Mouse (Mus musculus): ENCODE measurements around the gene Wdr73. TPM values are rescaled to one million over a fixed set of nuclear protein-coding genes. Genes with fewer than 3 reads are reported as not detected.

Wdr73 gene
- total RNA-seq, 2 experiments from 2014 or later, result 2.9 to 4.3 TPM

GRCm38 (mm10) chr7:80897721-80898120 is 3.3 kb downstream of the Wdr73 start:
- intact Hi-C loops (cut with DNase I), result no loop called here
- no peak for DNase-seq

DNA sequence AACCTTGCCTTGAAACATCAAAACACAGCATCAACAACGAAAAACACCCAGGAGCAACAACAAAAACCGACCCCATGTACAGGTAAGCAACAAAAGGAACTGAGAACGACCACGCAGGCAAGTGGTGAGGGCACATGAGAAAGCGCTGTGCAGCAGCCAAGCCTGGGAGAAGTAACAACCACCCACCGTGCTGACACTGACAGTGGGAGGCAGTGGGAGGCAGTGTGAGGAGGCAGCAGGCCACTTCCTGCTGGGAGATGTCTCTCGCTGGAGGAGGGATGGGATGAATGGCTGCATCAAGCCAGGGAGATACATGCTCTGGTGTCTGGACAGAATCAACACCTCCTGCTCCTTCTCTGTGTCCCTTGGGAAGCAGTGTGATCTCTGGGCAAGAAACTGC is 3.9 kb downstream of the Wdr73 start:
- DNase-seq, result no peak
- intact Hi-C loops (cut with DNase I), result no loop called here

DNA sequence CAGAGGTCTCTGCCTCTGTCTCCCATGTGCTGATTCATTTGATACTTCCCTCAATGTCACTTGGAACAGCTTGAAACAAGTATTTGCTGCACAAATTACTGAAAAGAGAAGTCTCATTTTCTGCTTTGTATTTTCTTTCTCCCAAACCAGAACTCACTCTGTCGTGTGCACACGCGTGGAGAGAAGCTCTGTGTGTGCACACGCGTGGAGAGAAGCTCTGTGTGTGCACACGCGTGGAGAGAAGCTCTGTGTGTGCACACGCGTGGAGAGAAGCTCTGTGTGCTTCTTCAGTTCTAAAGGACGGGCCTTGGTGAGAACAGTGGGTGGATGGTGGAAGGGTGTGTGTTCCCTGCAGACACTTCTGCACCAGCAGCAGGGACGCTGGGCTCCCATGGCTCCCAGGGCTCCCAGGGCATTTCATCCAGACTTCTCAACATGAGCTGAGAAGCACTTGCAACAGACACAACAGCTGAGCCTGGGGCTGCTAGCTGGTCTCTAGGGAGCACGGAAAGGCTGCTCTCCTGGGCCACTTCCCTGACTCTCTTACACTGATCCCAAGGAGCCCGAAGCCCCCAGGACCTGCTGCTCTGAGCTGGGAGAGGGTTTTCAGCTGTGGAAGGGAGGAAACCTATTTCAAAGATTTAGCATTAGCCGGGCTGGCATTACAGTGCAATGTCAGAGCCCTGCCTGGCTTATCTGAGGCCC is 6.1 kb downstream of the Wdr73 start:
- DNase-seq, result no peak
- intact Hi-C loops (cut with DNase I), result loop anchor here (5.0 kb wide), 1 partner anchor 242 kb away; no protein-coding TSS in a partner anchor

DNA sequence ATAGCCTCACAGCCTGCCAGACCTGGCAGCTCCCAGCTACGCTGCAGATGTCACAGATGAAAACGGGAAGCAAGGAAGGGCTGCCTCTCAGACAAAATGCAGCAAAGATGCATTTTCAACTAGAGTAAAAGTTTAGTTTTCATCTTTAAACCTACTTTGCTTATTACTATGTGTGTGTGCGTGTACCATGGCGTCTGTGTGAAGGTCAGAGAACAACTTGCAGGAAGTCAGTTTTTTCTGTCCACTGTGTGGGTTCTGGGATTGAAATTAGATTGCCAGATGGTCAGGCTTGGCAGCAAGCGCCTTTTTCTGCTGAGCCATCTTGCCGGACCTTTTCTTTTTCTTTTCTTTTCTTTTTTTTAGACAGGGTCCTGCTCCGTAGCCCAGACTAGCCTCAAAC is 6.9 kb downstream of the Wdr73 start:
- DNase-seq, result no peak
- intact Hi-C loops (cut with DNase I), result loop anchor here (5.0 kb wide), 1 partner anchor 243 kb away; no protein-coding TSS in a partner anchor

DNA sequence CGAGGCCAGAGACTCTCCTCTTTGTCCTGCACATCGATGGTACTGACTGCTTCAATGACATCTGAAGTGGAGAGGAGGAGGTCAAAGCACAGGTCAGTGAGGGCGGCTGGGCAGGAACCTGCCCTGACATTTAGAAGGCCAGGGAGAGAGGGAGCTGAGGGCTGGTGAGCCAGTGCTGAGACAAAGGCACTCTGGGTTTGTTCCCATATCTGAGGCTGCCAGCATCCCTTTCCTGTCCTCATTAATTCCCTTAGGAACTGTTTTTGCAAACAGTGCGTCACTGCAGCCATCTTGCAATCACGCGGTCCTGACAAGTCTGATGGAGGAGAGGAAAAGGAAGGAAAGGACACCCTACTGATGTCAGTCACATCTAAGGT is 7.3 kb downstream of the Wdr73 start:
- intact Hi-C loops (cut with DNase I), result loop anchor here (5.0 kb wide), 1 partner anchor 244 kb away; no protein-coding TSS in a partner anchor
- DNase-seq, result no peak

- intact Hi-C loops (cut with DNase I), result loop anchor here (5.0 kb wide), 1 partner anchor 244 kb away; no protein-coding TSS in a partner anchor
- DNase-seq, result no peak
These were observed 7.8 kb downstream of the Wdr73 start for GRCm38 (mm10) chr7:80893086-80893752.

GRCm38 (mm10) chr7:80889841-80890241 is 11.2 kb downstream of the Wdr73 start:
- intact Hi-C loops (cut with DNase I), result loop anchor here (5.0 to 10.0 kb wide), 3 partner anchors 42 to 425 kb away; no protein-coding TSS in a partner anchor
- no peak for DNase-seq

- peak in 1 of 2 experiments; percentile 56 for DNase-seq
- intact Hi-C loops (cut with DNase I), result loop anchor here (5.0 to 10.0 kb wide), 2 partner anchors 43 to 426 kb away; no protein-coding TSS in a partner anchor
These were observed 12.0 kb downstream of the Wdr73 start for GRCm38 (mm10) chr7:80889021-80889511.

- no peak for DNase-seq
- intact Hi-C loops (cut with DNase I), result loop anchor here (5.0 to 10.0 kb wide), 2 partner anchors 44 to 426 kb away; no protein-coding TSS in a partner anchor
These were observed 12.5 kb downstream of the Wdr73 start for GRCm38 (mm10) chr7:80888595-80888994.

- intact Hi-C loops (cut with DNase I), result loop anchor here (5.0 to 10.0 kb wide), 2 partner anchors 47 to 429 kb away; no protein-coding TSS in a partner anchor
- no peak for DNase-seq
These were observed 15.4 kb downstream of the Wdr73 start for GRCm38 (mm10) chr7:80885666-80886065.

GRCm38 (mm10) chr7:80882830-80883505 is 18.1 kb downstream of the Wdr73 start:
- DNase-seq, result no peak
- intact Hi-C loops (cut with DNase I), result loop anchor here (5.0 to 10.0 kb wide), 2 partner anchors 274 to 432 kb away; no protein-coding TSS in a partner anchor

DNA sequence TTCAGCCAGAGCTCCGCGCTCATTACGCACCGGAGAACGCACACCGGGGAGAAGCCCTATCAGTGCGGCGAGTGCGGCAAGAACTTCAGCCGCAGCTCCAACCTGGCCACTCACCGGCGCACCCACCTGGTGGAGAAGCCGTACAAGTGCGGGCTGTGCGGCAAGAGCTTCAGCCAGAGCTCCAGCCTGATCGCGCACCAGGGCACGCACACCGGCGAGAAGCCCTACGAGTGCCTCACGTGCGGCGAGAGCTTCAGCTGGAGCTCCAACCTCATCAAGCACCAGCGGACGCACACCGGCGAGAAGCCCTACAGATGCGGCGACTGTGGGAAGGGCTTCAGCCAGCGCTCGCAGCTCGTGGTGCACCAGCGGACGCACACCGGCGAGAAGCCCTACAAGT is 25.3 kb downstream of the Wdr73 start:
- intact Hi-C loops (cut with DNase I), result no loop called here
- DNase-seq, result no peak

GRCm38 (mm10) chr7:80873631-80874030 is 27.4 kb downstream of the Wdr73 start:
- intact Hi-C loops (cut with DNase I), result no loop called here
- no peak for DNase-seq

DNA sequence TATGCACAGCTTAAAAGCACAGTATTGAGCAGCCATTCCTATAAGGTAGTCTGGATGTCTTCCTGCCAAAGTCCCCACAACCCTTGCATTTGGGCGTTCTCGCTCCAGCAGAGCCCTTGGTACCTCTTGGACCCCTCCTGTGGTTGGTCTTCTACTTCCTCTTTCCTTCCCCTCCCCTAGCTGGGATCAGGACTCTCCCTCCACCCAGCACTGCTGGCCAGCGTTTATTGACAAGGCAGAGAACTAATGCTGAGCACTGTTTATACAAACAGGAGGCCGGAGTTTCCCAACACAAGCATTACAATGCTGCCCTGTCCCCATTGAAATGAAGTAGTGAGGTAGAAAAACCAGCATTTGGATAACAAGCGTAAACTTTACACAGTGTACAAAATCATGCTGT is 28.0 kb downstream of the Wdr73 start:
- DNase-seq, result no peak
- intact Hi-C loops (cut with DNase I), result no loop called here

DNA sequence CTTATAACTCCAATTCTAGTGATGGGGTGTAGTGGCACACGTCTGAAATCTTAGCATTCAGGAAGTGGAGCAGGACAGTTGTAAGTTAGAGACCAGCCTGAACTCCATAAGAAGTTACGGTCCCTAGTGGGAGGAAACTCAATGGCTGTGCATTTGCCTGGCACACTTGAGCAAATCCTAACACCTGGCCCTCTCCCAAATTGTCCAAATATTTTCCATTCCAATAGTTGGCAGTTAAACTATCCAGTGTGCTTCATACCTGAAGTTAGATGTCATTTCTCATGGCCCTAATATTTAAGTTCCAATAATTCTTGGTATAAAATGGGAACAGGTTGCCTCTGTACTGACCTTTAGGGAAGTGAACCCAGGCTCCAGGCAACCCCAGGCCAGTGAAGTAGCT is 32.4 kb downstream of the Wdr73 start:
- intact Hi-C loops (cut with DNase I), result no loop called here
- no peak for DNase-seq

GRCm38 (mm10) chr7:80866514-80867147 is 34.4 kb downstream of the Wdr73 start:
- intact Hi-C loops (cut with DNase I), result no loop called here
- DNase-seq, result no peak

- intact Hi-C loops (cut with DNase I), result no loop called here
- no peak for DNase-seq
These were observed 35.5 kb downstream of the Wdr73 start for GRCm38 (mm10) chr7:80865521-80865920.

GRCm38 (mm10) chr7:80864831-80865230 is 36.2 kb downstream of the Wdr73 start:
- no peak for DNase-seq
- intact Hi-C loops (cut with DNase I), result no loop called here

DNA sequence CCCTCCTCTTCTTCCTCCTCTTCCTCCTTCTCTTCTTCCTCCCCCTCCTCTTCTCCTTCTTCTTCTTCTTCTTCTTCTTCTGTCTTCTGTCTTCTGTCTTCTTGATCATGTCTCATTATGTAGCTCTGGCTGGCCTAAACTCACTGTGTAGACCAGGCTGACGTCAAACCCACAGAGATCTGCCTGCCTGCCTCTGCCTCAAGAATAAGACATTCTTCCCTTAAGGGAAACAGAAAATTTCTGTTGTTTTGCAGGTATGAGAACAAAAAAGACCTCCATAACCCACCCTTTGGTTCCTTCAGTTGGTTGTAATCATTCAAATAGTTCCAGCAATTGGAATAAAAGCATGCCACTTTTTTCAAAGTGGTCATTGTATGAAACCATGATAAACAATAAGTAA is 36.9 kb downstream of the Wdr73 start:
- intact Hi-C loops (cut with DNase I), result no loop called here
- no peak for DNase-seq

- DNase-seq, result no peak
- intact Hi-C loops (cut with DNase I), result no loop called here
These were observed 37.5 kb downstream of the Wdr73 start for GRCm38 (mm10) chr7:80863520-80863919.
